Mouse (Mus musculus): ENCODE measurements around the gene Zmat5. TPM values are rescaled to one million over a fixed set of nuclear protein-coding genes. Genes with fewer than 3 reads are reported as not detected.

Gene Zmat5
- total RNA-seq, 4 experiments from 2014 or later: 30.9 to 38.1 (median 34.9) TPM

DNA sequence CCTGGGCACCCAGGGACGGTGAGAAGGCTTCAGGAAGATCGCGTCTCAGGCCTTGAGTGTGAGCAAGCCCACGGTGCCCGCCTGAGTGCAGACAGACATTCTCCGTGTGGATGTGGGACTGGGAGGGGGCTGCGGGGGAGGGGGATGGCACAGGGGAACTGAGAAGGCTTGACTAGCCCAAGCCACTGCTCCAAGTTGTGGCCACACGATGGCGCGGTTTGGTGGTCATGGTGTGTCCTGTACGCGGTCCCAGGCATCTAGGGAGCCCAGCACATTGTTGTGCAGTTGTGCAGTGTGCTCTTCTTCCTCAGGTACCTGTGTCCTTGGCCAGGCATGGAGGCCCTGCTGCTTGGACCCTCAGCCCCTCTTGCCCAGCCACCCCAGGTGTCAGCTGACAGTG is 29.7 kb downstream of the Zmat5 start:
- DNase-seq (ENCODE audit: low spot score in 2 of 2): no peak

DNA sequence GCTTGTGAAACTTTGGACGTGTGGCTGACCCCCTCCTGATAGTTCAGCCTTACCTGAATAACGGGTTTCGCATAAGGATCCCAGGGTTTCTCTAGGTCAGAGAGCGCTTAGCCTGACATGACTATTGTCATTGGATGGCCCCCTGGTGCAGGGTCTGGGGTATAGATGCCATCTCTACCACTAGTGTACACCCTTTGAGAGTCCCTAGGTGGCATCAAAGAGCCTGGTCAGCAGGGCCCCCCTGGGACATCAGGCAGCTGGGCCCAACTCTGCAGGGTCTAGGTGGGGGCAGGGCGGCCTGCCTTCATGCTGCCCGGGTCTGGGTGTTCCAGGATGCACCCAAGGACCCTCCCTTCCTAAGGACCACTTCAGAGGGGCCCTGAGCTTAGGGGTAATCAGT is 31.9 kb downstream of the Zmat5 start:
- no peak for DNase-seq (ENCODE audit: low spot score in 2 of 2)

DNA sequence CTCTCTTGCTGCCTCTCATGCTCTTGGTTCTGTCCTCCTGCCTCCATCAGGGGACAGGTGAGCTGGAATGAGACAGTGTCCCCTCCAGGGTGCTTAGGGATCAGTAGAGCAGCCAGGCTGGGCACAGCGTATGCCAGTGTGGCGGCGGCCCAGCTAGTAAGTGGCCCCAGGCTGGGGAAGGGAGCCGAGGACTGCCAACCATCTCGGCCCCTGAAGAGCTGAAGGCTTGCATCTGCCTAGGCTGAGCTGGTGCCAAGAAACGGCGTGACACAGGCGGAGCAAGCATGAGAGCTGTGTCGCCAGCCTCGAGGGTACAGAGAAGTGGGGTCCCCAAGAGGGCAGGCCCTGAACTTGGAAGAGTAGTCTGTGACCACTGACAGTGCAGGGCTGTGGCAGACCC is 33.2 kb downstream of the Zmat5 start:
- DNase-seq (ENCODE audit: low spot score in 2 of 2): no peak

DNA sequence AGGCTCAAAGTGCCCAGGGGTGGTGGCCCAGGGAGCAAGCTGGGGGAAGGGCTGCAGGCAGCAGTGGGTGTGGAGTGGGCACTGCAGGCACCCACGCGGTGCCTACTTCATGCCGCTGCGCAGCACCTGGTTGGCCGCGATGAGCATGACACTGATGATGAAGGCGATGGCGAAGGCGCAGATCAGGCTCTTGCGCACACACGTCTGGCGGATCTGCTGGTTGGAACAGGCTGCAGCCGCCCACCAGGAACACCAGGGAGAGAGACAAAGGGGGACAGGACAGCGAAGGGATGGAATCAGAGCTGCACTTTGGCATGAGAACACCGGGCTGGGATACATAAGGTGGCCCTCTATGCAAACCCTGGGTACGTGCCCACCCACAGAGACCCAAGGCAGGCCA is 34.2 kb downstream of the Zmat5 start:
- no peak for DNase-seq (ENCODE audit: low spot score in 2 of 2)

DNA sequence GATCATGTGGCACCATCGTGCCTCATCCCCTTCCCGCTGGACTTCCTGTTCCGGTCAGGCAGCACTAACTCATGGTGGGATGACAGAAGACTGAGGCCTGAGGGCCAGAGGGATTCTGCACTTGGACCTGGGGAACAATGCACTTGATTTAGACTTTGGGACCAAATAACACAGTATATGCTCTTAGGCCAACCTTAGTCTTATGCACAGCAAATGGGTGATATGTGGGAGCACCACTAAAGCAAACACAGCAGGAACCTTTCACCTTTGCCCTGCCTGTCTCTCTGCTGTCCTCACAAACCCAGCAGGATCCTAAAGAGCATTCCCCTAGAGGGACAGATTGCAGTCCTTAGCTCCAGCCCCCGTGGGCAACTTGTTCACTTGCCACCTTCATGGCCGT is 36.3 kb downstream of the Zmat5 start:
- DNase-seq (ENCODE audit: low spot score in 2 of 2): no peak

DNA sequence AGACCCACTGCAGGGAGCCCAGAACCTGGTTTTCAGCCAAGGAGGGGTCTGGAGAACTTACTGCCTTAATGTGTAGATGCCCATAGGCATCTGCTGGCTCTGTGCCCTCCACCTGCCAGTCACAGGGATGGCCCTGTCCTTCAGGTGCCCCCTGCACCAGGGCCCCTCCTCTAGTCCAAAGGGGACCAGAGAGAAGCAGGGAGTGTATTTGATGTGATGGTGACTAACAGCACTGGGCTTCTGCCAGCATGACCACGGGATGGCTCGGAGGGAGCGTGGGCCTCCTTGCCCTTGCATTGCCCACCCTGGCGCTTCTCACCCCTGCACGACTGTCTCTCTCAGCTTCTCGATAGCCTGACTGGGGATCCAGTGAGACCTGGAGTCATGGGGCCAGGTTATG is 40.2 kb downstream of the Zmat5 start:
- no peak for DNase-seq (ENCODE audit: low spot score in 2 of 2)

DNA sequence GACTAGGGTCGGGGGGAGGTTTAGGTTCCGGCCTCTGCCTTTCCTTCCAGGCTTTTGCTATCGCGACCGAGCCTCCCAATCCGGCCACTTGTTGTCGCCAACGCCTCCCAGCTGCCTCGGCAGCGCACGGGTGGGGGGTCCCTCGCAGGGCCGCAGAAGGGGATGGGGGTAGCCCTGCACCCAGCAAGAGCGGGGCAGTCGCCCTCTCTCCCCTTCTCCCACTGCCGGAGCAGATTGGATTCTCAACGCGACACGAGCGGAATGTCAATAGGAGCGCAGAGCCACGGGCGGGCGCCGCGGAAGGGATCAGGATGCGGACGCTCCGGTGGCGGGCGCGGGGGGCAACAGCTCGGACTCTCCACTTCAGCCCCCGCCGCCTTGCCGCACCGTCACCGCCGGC is 41.5 kb downstream of the Zmat5 start:
- DNase-seq (ENCODE audit: low spot score in 2 of 2): no peak

DNA sequence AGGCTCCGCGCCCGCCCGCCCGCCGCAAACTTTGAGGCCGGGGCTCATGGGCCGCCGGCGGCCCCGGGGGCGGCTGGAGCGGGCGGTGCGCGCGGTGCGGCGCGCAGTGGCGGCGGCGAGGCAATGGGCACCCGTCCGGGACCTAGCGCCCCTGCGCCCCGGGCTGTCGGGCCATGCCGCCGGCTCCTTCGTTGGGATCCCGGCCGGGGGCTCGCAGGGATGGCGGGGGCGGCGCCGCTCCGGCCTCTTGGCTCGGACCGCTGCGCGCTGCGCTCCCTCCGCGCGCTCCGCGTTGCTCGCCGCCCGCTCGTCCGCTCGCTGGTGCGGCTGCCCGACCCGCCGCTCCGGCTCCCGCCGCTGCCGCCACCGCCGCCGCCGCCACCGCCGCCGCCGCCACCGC is 42.3 kb downstream of the Zmat5 start, which contains the start of gene Cabp7:
Gene Cabp7 (minus strand): TSS at position 46 of the 400 bp plus-strand sequence.
- DNase-seq (ENCODE audit: low spot score in 2 of 2): no peak

DNA sequence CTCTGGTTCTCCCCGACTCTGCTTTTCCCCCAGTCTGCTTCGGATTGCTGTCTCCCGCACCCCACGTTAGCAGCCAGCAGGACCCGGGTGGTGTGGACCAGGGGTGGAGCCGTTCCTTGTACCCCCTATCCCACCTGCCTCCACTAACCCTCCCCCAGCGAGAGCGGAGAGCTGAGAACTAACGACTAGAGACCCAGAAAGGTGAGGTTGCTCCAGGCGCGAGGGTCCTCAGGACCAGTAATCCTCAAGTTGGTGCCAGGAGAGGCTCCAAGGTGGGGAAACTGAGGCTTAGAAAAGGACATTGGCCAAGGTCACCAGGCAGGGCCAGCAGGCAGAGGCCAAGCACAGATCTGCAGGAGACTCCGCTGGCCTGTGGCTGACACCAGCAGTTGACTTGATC is 42.8 kb downstream of the Zmat5 start:
- no peak for DNase-seq (ENCODE audit: low spot score in 2 of 2)

DNA sequence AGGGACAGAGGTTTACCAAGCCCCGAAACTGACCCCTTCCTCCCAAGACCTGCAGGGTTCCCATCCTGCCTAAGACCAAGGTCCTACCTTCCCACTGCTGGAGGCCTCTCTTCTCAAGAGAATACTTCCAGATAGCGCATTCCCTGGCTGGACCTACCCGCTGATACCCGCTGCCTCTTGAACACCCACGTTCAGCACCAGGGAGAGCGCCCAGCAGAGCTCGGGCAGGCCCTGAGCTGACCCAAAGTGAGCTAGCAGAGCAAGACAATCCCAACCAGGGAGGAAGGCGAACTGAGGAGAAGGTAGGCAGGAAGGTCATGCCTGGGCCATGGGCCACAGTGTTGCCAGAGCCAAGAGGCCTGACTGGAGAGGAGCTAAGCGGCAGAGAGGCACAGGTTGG is 45.8 kb downstream of the Zmat5 start:
- no peak for DNase-seq (ENCODE audit: low spot score in 2 of 2)

DNA sequence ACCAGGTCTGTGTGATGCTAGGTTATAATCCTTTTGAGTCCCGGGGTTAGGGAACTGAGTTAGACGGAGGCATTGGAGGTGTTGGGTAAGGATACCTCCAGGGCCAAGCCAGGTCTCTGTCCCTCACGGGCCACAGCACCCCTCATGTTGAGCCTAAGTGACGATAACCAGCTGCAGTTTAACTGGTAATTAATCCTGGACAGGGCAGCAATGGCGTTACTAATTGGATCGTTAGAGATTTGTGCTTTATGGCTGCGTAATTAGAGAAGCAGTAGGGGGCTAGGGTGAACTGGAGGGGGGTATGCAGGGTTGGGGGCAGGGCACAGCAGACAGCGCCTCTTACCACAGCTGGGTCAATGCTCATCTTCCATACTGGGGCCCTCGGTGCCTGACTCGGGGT is 48.4 kb downstream of the Zmat5 start:
- DNase-seq (ENCODE audit: low spot score in 2 of 2): no peak

DNA sequence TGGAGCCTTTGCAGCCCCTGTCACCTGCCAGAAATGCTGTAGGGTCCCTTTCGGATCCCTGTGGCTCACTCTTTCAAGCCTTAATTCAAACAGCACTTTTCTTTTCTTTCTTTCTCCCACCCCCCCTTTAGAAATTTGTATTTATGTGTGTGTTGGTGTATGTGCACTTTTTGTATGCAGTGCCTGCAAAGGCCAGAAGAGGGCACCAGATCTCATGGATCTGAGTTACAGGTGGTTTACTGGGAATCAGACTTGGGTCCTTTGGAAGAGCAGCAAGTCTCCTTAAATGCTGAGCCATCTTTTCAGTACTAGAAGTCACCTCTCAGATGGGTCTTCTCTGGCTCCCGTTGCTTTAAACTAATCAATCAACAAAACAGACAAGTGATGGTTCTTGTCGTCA is 49.6 kb downstream of the Zmat5 start:
- no peak for DNase-seq (ENCODE audit: low spot score in 2 of 2)

DNA sequence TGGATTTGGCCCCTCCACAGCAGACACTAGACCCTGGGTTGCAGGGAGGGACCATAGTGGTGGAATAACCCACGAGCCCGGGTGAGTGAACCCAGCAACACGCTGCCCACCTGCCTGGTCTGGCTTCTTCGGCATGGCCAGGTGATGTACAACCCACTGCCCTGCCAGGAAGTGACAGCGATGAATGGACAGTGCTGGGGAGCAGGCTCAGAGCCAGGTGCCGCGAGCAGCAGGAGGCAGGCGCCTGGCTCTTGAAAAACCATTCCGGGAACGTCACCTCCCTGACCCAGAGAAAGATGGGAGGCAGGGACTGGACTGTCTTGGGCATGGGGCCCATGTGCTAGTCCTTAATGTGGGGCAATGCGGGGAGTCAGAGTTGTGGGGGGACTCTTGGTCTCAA is 50.4 kb downstream of the Zmat5 start:
- DNase-seq (ENCODE audit: low spot score in 2 of 2): no peak

DNA sequence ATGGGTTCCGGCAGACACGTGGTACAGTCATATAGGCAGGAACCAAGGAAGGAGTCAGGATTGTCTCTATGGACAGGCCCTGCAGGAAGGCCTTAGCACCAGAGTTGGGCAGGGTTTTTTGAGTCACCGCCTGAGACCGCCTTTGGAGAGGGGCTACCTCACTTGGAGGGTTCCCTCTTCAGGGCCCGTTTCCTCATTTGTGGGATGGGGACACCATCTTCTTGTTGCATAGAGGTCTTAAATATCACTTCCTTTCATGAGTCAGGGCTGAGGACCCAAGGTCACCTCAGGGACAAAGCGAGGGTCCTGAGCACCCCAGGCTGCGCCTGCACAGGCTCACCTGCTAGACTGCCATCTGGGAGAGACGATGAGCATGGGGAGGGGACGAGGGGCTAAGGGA is 52.0 kb downstream of the Zmat5 start:
- no peak for DNase-seq (ENCODE audit: low spot score in 2 of 2)

DNA sequence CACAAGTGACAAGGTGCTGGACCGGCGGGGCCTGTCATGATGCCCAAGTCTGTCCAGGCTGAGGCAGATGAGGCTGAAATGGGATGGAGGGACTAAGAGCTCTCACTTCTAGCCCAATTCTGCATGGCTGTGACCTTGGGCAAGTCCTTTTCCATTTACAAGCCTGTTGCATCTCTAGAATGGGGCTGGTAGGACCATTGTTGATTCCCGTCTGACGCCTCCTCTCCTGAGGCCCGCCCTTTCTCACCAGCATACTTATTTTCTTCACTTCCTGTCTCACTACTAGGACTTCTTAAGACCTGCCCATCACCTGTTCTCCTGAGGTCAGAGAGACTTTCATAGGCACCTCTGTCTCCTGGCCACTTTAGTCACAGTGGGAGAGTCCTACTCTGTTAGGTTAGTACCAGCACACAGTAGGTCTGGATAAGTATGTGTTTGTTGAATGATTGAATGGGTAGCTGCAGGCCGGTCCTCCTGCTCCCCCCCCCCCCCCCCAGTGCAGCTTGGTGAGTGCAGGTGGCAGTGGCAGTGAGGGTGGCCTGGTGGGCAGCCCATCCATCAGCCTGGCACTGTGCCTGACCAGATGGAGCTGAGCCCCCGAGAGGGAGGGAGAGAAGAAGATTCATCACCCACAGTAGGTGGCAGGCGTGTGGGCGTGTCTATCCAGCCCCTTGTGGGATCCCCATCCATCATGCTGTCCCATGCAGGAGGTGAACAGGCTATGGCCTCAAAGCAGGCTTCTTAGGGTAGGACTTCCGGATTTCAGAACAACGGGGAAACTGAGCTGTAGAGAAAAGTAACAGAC is 52.7 kb downstream of the Zmat5 start:
- DNase-seq (ENCODE audit: low spot score in 2 of 2): no peak

DNA sequence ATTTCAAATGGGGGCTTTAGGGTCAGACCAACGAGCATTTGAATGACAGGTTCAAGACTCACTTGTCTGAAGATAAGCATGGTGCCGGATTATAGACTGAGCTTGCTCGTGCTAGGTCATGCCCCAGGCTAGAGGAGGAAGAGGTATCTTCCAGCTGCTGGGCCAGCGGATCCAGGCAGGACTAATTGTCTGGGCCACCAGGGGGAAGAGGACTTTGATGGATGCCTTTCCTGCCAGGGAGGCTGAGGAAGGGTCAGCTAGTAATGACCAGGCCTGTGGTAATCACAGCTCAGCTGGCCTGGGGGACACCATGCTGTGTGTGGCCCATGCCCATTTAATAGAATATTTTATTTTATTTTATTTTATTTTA is 53.3 kb downstream of the Zmat5 start:
- DNase-seq (ENCODE audit: low spot score in 2 of 2): no peak

DNA sequence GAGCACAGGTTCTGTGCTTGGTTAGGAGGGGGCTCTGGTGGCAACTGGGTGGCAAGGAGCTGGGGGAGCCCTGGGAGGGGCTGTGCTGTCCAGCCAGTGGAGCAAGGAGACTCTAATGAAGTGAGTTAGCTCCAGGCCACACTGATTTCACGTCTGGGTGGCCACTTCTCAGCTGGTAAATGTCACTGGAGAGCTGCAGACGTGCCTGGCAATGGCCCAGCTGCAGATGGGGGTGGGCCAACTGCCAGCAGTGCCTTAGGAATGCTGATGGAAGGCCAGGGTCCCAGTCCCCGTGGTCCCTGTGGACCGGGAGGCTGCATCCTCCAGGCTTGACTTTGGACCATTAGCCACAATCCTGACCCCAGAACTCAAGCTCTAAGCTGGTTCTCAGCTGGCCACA is 56.0 kb downstream of the Zmat5 start:
- no peak for DNase-seq (ENCODE audit: low spot score in 2 of 2)

DNA sequence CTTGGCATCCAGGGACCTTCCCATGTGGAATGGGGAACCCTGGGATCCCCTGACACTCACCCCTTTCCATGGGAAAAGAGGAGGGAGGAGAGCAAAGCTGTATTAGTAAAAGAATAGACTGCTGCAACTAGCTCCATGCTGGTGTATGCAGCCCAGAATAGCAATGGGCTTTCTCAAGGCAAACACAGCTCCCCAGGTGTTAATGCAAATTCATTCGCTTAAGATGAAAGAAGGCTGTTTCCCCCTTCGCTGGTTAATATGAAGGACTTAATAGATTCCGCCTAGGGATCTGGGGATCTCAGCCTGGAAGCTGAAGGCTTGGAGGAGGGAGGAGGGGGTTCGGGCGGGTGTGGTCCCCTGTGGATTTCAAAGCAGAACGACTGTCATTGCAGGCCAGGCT is 57.5 kb downstream of the Zmat5 start:
- no peak for DNase-seq (ENCODE audit: low spot score in 2 of 2)

DNA sequence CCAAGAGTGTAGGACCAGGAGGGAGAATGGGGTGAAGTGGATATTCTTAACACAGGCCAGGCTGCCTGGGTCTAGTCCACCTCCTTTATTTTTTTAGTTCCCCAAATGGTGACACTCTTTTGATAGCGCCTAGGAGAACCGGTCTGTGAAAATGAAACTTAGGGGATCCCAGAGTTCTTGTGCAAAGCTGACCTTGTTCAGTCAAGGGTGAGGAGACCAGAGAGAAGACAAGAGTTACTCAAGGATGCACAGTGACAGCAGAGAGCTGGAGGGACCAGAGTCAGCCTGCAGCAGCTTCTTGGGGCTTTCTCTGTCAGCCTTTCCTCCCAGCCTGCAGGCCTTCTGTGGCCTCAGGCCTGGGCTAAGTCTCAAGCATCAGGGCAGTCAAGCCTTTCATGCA is 58.0 kb downstream of the Zmat5 start:
- no peak for DNase-seq (ENCODE audit: low spot score in 2 of 2)

DNA sequence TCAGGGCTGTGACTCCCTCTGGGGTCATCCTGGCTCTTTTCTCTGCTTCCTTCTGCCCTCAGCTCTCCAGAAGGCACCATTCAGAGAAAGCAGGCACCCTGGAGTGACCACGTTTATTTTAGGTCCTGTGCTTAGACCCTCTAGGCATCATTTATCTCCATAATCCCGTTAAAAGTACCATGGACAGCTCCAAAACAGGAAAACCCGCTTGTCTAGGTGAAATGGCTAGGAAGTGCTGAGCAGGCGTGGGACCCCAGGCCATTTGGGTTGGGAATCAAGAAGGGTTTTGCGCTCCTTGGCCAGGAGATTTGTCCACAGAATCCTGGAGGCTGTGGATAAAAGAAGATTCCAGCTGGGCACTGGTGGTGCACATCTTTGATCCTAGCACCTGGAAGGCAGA is 59.2 kb downstream of the Zmat5 start:
- DNase-seq (ENCODE audit: low spot score in 2 of 2): no peak

DNA sequence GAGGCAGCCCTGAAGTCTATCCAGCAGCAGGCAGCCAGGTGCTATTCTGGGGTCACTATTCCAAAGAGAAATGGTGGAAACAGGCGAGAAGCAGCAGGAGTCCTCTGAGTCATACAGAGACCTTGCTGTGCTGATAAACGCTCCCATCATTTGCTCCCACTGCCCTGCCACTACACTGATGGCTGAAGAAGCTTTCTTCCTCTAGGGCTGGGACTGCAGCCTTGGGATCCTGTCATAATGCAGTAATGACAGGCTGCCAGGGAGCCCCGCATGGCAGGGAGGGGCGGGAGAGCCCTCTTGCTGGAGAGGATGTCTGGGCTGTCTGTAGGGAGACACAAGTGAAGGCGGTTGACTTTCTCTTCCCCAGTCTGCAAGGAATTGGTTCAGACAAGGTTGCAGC is 60.0 kb downstream of the Zmat5 start:
- DNase-seq (ENCODE audit: low spot score in 2 of 2): no peak

DNA sequence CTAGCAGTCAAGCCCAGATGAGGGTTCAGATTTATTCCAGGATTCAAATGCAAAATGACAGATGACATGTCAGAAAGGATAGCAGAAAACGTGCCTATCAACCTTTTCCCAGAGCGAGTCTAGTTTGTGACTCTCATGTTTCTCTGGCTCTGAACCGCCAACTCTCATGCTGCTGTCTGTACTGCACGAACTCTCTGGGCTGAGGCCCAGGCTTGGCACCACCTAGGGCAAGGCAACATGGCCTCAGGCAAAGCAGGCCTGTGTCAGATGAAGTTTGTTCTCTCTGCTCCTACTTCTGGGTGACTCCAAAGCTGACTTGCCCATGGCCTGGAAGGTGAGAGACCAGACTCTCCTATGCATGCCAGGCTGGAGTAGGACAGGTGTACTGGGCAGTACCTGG is 63.9 kb downstream of the Zmat5 start:
- DNase-seq (ENCODE audit: low spot score in 2 of 2): no peak

DNA sequence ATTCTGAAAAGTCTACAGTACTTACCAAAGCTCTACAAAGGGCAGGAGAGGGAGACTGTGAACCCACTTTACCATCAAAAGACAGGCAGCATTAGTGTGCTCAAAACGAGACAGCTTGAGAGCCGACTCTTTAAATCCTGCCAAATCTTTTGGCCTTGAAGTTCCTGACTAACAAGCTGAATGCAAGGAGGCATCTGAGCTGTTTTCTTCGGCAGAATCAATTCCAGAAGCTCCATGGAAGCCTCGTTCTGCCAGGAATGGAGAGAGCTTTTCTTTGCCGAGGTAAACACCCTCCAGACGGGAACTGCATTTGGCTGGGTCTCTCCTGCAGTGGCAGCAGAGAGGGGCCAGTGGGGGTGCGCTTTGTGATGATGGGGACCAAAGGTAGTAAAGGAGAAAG is 64.8 kb downstream of the Zmat5 start:
- DNase-seq (ENCODE audit: low spot score in 2 of 2): peak in 1 of 2 experiments; percentile 38

DNA sequence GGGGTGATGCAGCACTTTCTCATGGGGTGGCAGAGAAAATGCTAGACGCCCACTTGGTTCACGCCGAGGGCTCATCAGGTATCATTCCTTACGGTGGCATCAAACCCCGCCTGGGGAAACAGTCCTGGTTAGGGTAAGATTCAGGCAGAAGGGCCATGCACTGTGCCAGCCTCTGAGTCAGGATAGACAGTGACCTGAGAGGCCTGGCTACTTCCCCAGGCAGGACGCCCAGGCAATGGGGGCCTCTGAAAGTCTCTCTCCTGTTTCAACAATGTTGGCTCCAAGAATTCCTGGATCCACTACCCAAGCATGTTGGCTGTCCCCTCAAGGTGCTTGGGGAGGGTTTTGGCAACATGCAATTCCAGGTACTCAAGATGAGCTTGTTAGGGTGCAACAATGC is 65.4 kb downstream of the Zmat5 start:
- no peak for DNase-seq (ENCODE audit: low spot score in 2 of 2)
